Mouse (Mus musculus): ENCODE results near the gene Baz2b. TPM values are rescaled to one million over a fixed set of nuclear protein-coding genes. Genes with fewer than 3 reads are reported as not detected.

Baz2b gene
- polyA plus RNA-seq, 1 experiment from 2014 or later: 70.8 TPM

DNA sequence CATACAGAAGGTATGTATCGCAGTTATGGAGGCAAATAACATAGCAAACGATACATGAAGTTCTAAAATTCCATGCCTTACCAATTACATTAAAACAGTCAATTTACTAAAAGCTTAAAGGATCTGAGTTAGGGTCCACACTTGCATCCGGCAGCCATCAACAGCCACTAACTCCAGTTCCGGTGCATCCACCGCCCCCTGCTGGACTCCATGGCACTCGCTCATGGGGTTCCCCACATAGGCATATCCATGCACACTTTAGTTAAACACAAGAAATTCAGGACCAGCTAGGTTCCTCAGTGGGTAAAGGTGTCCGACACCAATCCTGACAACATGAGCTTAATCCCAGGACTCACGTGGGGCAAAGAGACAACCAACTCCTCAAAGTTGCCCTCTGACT lies 9.0 kb downstream of the Baz2b start:
- Histone ChIP-seq H3K4me3 (replicated peaks) (no peak overlapping the region), H3K27me3 (no peaks in the 10 kb centered on the region), H3K27ac (no peak overlapping the region), H3K36me3 (peaks cover 12% of the 10 kb centered on the region; the same call in 1 of the 2 replicates), H3K4me1 (replicated peaks) (0 out of 2 replicates have a peak, but pooled peaks cover 3% of the 10 kb centered on the region), H3K9ac (replicated peaks) (no peak overlapping the region), H3K4me2 (no peak overlapping the region), H3K9me3 (no peaks in the 10 kb centered on the region)
- no peak for ATAC-seq (ENCODE audit: insufficient number of reproducible peaks, insufficient read depth, low FRiP score, low TSS enrichment, low read depth)
- 55% methylated on average over 8 of the region's 8 CpGs for WGBS

GRCm38 (mm10) chr2:60200051-60200562 lies 9.5 kb downstream of the Baz2b start:
- no peak for ATAC-seq (ENCODE audit: insufficient number of reproducible peaks, insufficient read depth, low FRiP score, low TSS enrichment, low read depth)
- WGBS: 97% methylated on average over 5 of the region's 5 CpGs
- Histone ChIP-seq H3K27ac (no peak overlapping the region), H3K9ac (replicated peaks) (no peak overlapping the region), H3K4me2 (no peak overlapping the region), H3K4me1 (replicated peaks) (0 out of 2 replicates have a peak, but pooled peaks cover 3% of the 10 kb centered on the region), H3K4me3 (replicated peaks) (no peak overlapping the region), H3K27me3 (no peaks in the 10 kb centered on the region), H3K36me3 (peaks cover 6% of the 10 kb centered on the region; the same call in 1 of the 2 replicates), H3K9me3 (no peaks in the 10 kb centered on the region)

- Histone ChIP-seq H3K36me3 (no peaks in the 10 kb centered on the region), H3K27me3 (no peaks in the 10 kb centered on the region), H3K4me1 (replicated peaks) (0 out of 2 replicates have a peak, but pooled peaks cover 3% of the 10 kb centered on the region), H3K27ac (no peak overlapping the region), H3K9ac (replicated peaks) (no peak overlapping the region), H3K4me2 (no peak overlapping the region), H3K9me3 (no peaks in the 10 kb centered on the region), H3K4me3 (replicated peaks) (no peak overlapping the region)
- WGBS: 50% methylated on average over 1 of the region's 1 CpGs
- ATAC-seq (ENCODE audit: insufficient number of reproducible peaks, insufficient read depth, low FRiP score, low TSS enrichment, low read depth): no peak
These were observed 12.8 kb downstream of the Baz2b start for GRCm38 (mm10) chr2:60196841-60197240.

- no peaks in the 10 kb centered on the region for H3K36me3 ChIP-seq
- WGBS: 67% methylated on average over 2 of the region's 2 CpGs
- no peaks in the 10 kb centered on the region for H3K27me3 ChIP-seq
- no peak for ATAC-seq (ENCODE audit: insufficient number of reproducible peaks, insufficient read depth, low FRiP score, low TSS enrichment, low read depth)
- H3K9me3 ChIP-seq: no peaks in the 10 kb centered on the region
- H3K4me1 ChIP-seq (replicated peaks): no peaks in the 10 kb centered on the region
- no peak overlapping the region for H3K27ac ChIP-seq
- no peak overlapping the region for H3K9ac ChIP-seq (replicated peaks)
- H3K4me2 ChIP-seq: no peak overlapping the region
- H3K4me3 ChIP-seq (replicated peaks): no peak overlapping the region
These were observed 27.9 kb downstream of the Baz2b start for GRCm38 (mm10) chr2:60181696-60182095.

- Histone ChIP-seq H3K4me2 (no peak overlapping the region), H3K4me1 (replicated peaks) (0 out of 2 replicates have a peak, but pooled peaks cover 5% of the 10 kb centered on the region), H3K9me3 (no peaks in the 10 kb centered on the region), H3K27ac (no peak overlapping the region), H3K4me3 (replicated peaks) (no peak overlapping the region), H3K27me3 (no peaks in the 10 kb centered on the region), H3K36me3 (no peaks in the 10 kb centered on the region), H3K9ac (replicated peaks) (no peak overlapping the region)
- no peak for ATAC-seq (ENCODE audit: insufficient number of reproducible peaks, insufficient read depth, low FRiP score, low TSS enrichment, low read depth)
- WGBS: 79% methylated on average over 3 of the region's 3 CpGs
These were observed 32.1 kb downstream of the Baz2b start for GRCm38 (mm10) chr2:60177490-60177889.

DNA sequence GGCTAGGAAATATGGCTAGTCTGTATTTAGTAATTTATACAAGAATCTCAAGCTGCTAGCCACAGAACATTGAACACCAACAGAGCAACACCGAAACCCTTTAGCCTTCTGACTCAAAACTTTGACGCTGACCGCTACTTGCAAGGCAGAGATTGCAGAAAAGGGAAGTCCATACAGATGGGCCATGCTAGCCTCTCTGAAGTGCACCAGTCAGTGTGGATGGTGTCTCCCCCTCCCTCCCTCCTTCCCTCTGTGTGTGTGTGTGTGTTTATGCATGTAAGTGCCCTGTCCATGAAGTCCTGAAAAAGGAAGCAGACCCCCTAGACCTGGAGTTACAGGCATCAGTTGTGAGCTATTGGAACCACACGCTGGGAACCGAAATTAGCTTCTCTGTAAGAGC lies 33.6 kb downstream of the Baz2b start:
- Histone ChIP-seq H3K9me3 (no peaks in the 10 kb centered on the region), H3K27me3 (no peaks in the 10 kb centered on the region), H3K27ac (no peak overlapping the region), H3K36me3 (no peaks in the 10 kb centered on the region), H3K4me2 (no peak overlapping the region), H3K4me1 (replicated peaks) (0 out of 2 replicates have a peak, but pooled peaks cover 7% of the 10 kb centered on the region), H3K9ac (replicated peaks) (no peak overlapping the region), H3K4me3 (replicated peaks) (no peak overlapping the region)
- ATAC-seq (ENCODE audit: insufficient number of reproducible peaks, insufficient read depth, low FRiP score, low TSS enrichment, low read depth): no peak
- 81% methylated on average over 5 of the region's 5 CpGs for WGBS

DNA sequence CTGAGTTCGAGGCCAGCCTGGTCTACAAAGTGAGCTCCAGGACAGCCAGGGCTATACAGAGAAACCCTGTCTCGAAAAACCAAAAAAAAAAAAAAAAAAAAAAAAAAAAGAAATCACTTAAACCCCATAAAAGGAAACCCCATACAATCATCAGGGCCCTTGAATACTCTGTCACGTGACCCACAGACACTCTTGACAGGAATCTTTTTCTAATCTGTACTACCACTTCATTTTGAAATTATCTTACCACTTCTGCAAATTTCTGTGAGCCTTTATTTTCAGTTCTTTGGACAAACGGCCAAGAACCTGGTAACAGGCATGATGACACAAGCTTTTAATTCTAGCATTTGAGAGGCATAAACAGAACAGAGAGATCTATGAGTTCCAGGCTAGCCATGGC lies 34.6 kb downstream of the Baz2b start:
- no peak overlapping the region for H3K4me2 ChIP-seq
- 0 out of 2 replicates have a peak, but pooled peaks cover 7% of the 10 kb centered on the region for H3K4me1 ChIP-seq (replicated peaks)
- no peaks in the 10 kb centered on the region for H3K27me3 ChIP-seq
- no peak overlapping the region for H3K27ac ChIP-seq
- no peaks in the 10 kb centered on the region for H3K9me3 ChIP-seq
- ATAC-seq (ENCODE audit: insufficient number of reproducible peaks, insufficient read depth, low FRiP score, low TSS enrichment, low read depth): no peak
- H3K4me3 ChIP-seq (replicated peaks): no peak overlapping the region
- H3K36me3 ChIP-seq: no peaks in the 10 kb centered on the region
- 90% methylated on average over 3 of the region's 4 CpGs for WGBS
- no peak overlapping the region for H3K9ac ChIP-seq (replicated peaks)

DNA sequence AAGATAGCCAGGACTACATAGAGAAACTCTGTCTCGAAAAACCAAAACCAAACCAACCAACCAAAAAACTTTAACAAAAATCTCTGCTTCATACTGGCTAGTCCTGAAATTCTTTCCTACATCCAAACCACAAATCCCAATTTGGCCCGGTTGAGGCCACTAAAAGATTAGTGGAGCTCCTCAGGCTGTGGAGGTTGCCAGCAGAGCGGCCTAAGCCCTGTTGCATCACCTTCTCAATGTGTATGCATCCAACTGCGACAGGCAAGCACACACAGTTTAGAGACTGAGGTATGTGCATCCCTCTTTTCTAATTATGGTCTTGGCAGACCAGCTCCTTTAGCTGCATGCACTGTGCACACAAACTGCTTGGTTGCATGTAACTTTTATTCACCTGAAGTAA lies 36.0 kb downstream of the Baz2b start:
- Histone ChIP-seq H3K4me1 (replicated peaks) (0 out of 2 replicates have a peak, but pooled peaks cover 7% of the 10 kb centered on the region), H3K4me3 (replicated peaks) (no peak overlapping the region), H3K4me2 (no peak overlapping the region), H3K27me3 (no peaks in the 10 kb centered on the region), H3K36me3 (no peaks in the 10 kb centered on the region), H3K9ac (replicated peaks) (no peak overlapping the region), H3K27ac (no peak overlapping the region), H3K9me3 (no peaks in the 10 kb centered on the region)
- WGBS: 94% methylated on average over 4 of the region's 4 CpGs
- no peak for ATAC-seq (ENCODE audit: insufficient number of reproducible peaks, insufficient read depth, low FRiP score, low TSS enrichment, low read depth)

DNA sequence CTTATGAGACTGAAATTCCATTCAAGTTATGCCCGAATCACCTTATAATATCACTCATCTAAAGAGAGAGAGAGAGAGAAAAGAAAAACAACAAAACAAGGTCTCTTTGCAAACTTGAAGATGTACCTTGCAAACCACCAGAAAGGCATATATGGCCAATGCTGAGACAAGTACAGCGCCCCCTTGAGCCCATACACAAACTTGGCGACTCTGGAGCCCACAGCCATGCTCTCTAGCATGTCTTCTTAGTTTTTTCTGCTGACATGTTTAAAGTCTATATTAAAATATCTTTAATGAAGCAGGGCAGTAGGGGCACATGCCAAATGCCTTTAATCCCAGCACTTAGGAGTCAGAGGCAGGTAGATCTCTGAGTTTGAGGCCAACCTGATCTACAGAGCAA lies 36.4 kb downstream of the Baz2b start:
- no peak for ATAC-seq (ENCODE audit: insufficient number of reproducible peaks, insufficient read depth, low FRiP score, low TSS enrichment, low read depth)
- Histone ChIP-seq H3K4me1 (replicated peaks) (0 out of 2 replicates have a peak, but pooled peaks cover 7% of the 10 kb centered on the region), H3K4me3 (replicated peaks) (no peak overlapping the region), H3K36me3 (no peaks in the 10 kb centered on the region), H3K9ac (replicated peaks) (no peak overlapping the region), H3K27me3 (no peaks in the 10 kb centered on the region), H3K4me2 (no peak overlapping the region), H3K27ac (no peak overlapping the region), H3K9me3 (no peaks in the 10 kb centered on the region)
- 60% methylated on average over 3 of the region's 3 CpGs for WGBS

GRCm38 (mm10) chr2:60172531-60172914 lies 37.1 kb downstream of the Baz2b start:
- no peak overlapping the region for H3K4me2 ChIP-seq
- no peak overlapping the region for H3K4me3 ChIP-seq (replicated peaks)
- no peak for ATAC-seq (ENCODE audit: insufficient number of reproducible peaks, insufficient read depth, low FRiP score, low TSS enrichment, low read depth)
- H3K9me3 ChIP-seq: no peaks in the 10 kb centered on the region
- no peaks in the 10 kb centered on the region for H3K36me3 ChIP-seq
- H3K9ac ChIP-seq (replicated peaks): no peak overlapping the region
- no peak overlapping the region for H3K27ac ChIP-seq
- H3K4me1 ChIP-seq (replicated peaks): 0 out of 2 replicates have a peak, but pooled peaks cover 7% of the 10 kb centered on the region
- WGBS: 86% methylated on average over 2 of the region's 2 CpGs
- H3K27me3 ChIP-seq: no peaks in the 10 kb centered on the region

GRCm38 (mm10) chr2:60171786-60172530 lies 37.7 kb downstream of the Baz2b start:
- Histone ChIP-seq H3K36me3 (no peaks in the 10 kb centered on the region), H3K27ac (no peak overlapping the region), H3K9me3 (no peaks in the 10 kb centered on the region), H3K4me3 (replicated peaks) (no peak overlapping the region), H3K4me2 (no peak overlapping the region), H3K27me3 (no peaks in the 10 kb centered on the region), H3K4me1 (replicated peaks) (0 out of 2 replicates have a peak, but pooled peaks cover 7% of the 10 kb centered on the region), H3K9ac (replicated peaks) (no peak overlapping the region)
- WGBS: 77% methylated on average over 7 of the region's 7 CpGs
- no peak for ATAC-seq (ENCODE audit: insufficient number of reproducible peaks, insufficient read depth, low FRiP score, low TSS enrichment, low read depth)

All from limb, embryonic 12.5 days (tissue).